Mouse (Mus musculus): Measurements from ENCODE around the gene Hmcn2. TPM values are rescaled to one million over a fixed set of nuclear protein-coding genes. Genes with fewer than 3 reads are reported as not detected.
A peak's percentile ranks its signal among the peaks of the same experiment; 100 is the strongest.

The Hmcn2 gene
- polyA plus RNA-seq, 1 experiment from 2014 or later = 1.2 TPM

DNA sequence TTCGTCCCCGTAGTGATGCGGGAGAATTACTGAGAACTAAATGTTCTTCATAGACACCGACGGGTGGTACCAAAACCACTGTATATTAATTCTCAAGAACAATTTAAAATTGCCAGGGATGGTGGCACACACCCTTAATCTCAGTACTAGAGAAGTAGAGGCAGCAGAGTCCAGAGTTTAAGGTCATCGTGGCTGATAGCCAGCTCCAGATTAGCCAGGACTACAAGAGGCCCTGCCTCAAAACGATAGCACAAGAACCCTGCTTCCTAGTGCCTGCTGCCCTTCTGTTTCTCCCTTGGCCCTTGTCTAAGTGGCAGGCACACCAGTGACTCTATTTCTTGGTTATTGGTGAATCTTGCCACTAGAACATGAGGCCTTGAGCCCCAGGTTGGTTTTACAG lies 146.7 kb downstream of the Hmcn2 start:
- H3K4me1 ChIP-seq = peaks cover 35% of the 10 kb centered on the region
- H3K36me3 ChIP-seq = no peaks in the 10 kb centered on the region
- H3K4me3 ChIP-seq = no peak overlapping the region
- ATAC-seq (ENCODE audit: borderline replicate concordance, extremely low read depth, low FRiP score, low TSS enrichment) = no peak
- H3K9ac ChIP-seq = no peak overlapping the region
- 74% methylated on average over 7 of the region's 7 CpGs for WGBS
- no peaks in the 10 kb centered on the region for H3K9me3 ChIP-seq
- H3K27ac ChIP-seq = no peak overlapping the region
- no peak overlapping the region for H3K4me2 ChIP-seq
- peaks cover 41% of the 10 kb centered on the region for H3K27me3 ChIP-seq

DNA sequence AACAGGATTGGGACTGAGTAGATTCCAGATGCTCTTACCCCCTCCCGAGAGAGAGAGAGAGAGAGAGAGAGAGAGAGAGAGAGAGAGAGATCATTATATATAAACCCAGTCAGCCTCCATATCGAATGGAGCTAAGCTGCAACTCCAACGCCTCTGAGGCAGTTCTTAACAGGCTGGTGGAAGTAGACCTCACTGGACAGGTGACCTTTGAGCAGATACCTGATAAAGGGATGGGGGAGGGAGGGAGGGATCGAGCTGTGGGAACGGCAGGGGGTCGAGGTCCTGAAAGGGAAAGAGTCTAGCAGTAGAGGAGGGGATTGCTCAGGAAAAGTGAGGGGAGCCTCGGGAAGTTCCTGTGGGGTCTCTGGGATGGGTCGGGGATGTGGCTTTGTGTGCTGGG lies 147.8 kb downstream of the Hmcn2 start:
- Histone ChIP-seq H3K27ac (no peak overlapping the region), H3K36me3 (no peaks in the 10 kb centered on the region), H3K4me2 (no peak overlapping the region), H3K9ac (no peak overlapping the region), H3K4me1 (peaks cover 35% of the 10 kb centered on the region), H3K9me3 (no peaks in the 10 kb centered on the region), H3K4me3 (no peak overlapping the region), H3K27me3 (peaks cover 41% of the 10 kb centered on the region)
- 29% methylated on average over 8 of the region's 8 CpGs for WGBS
- no peak for ATAC-seq (ENCODE audit: borderline replicate concordance, extremely low read depth, low FRiP score, low TSS enrichment)

GRCm38 (mm10) chr2:31463253-31463652 lies 149.0 kb downstream of the Hmcn2 start:
- Histone ChIP-seq H3K27ac (no peak overlapping the region), H3K9ac (no peak overlapping the region), H3K36me3 (no peaks in the 10 kb centered on the region), H3K4me3 (no peak overlapping the region), H3K4me1 (peaks cover 30% of the 10 kb centered on the region), H3K27me3 (peaks cover 41% of the 10 kb centered on the region), H3K9me3 (no peaks in the 10 kb centered on the region), H3K4me2 (no peak overlapping the region)
- 42% methylated on average over 7 of the region's 7 CpGs for WGBS
- no peak for ATAC-seq (ENCODE audit: borderline replicate concordance, extremely low read depth, low FRiP score, low TSS enrichment)

DNA sequence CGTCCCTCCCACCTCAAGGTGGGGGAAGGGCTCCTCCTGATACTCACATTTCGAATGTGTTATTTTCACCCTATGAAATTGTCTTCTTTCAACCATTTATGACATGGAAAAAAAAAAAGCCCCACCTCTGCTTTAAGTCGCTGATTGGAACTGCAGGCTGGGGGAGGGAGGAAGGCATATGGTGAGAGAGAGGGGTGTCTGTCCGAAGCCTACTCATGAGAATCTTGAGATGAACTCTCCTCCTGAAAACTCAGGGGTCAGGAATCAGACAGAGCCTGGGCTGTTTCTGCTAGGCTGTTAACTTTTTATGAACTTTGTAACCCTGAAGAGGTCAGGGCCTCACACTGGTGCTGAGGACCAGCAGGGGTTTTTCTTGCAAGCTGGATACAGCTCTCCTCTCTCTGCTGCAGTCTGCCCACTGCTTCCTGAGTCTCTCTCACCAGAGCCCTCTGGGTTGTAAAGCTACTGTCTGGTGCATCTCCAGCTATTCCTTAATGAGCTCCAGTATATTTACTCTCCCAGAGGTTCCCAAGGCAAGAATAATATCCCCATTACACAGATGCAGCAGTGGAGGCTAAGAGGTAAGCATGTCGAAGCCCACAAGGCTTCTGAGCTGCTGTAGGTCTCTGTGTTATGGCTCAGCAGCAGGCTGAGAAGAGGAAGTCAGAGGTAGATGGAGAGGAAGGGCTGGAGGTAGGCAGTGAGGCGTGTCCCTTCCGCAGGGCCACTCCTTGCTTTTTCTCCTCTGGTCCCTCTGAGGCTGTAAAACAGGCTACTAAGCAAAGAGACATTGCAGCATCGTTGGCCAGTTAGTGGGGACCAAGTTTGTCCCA lies 149.7 kb downstream of the Hmcn2 start:
- Histone ChIP-seq H3K27me3 (peaks cover 42% of the 10 kb centered on the region), H3K9ac (no peak overlapping the region), H3K36me3 (no peaks in the 10 kb centered on the region), H3K27ac (no peak overlapping the region), H3K9me3 (no peaks in the 10 kb centered on the region), H3K4me3 (no peak overlapping the region), H3K4me1 (peaks cover 23% of the 10 kb centered on the region), H3K4me2 (no peak overlapping the region)
- 42% methylated on average over 8 of the region's 8 CpGs for WGBS
- ATAC-seq (ENCODE audit: borderline replicate concordance, extremely low read depth, low FRiP score, low TSS enrichment) = no peak

DNA sequence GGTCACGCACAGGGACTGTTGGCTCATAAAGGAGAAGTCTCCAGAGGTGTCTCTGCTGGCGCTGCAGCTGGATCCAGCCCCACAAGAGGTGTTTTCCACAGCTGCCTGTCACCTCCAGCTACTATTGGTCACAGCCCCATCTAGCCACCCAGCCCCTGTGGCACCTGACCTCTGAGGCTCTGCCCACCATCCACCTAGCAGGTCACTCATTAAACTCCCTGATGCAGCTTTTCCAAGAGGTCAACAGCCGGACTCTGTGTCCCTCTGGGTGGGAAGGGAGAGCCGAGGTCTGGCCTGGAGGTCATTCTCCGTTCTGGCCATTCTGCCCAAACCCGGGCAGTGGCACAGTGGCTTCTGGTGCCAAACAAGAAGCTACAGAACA lies 150.3 kb downstream of the Hmcn2 start:
- ATAC-seq (ENCODE audit: borderline replicate concordance, extremely low read depth, low FRiP score, low TSS enrichment) = no peak
- peaks cover 24% of the 10 kb centered on the region for H3K4me1 ChIP-seq
- H3K9me3 ChIP-seq = no peaks in the 10 kb centered on the region
- H3K27me3 ChIP-seq = peaks cover 42% of the 10 kb centered on the region
- H3K36me3 ChIP-seq = no peaks in the 10 kb centered on the region
- H3K4me3 ChIP-seq = no peak overlapping the region
- no peak overlapping the region for H3K4me2 ChIP-seq
- no peak overlapping the region for H3K9ac ChIP-seq
- WGBS = 73% methylated on average over 6 of the region's 6 CpGs
- no peak overlapping the region for H3K27ac ChIP-seq

DNA sequence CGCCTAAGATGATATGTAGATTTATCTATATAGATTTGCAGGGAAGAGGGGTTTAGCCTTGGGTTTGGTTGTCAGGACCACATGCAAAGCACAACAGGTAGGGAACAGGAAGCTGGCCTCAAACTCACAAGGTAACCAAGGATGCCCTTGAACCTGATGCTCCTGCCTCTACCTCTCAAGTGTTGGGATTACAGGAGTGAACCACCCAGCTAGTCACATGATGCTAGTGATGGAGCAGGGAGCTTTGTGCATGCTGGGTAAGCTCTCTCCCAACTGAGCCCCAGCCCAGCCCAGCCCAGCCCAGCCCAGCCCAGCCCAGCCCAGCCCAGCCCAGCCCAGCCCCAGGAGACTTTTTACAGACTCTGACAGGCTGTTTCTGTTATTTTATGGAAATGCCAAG lies 153.2 kb downstream of the Hmcn2 start:
- Histone ChIP-seq H3K9ac (no peak overlapping the region), H3K27me3 (peaks cover 51% of the 10 kb centered on the region), H3K36me3 (no peaks in the 10 kb centered on the region), H3K4me1 (peaks cover 27% of the 10 kb centered on the region), H3K4me2 (no peak overlapping the region), H3K27ac (no peak overlapping the region), H3K9me3 (no peaks in the 10 kb centered on the region), H3K4me3 (no peak overlapping the region)
- ATAC-seq (ENCODE audit: borderline replicate concordance, extremely low read depth, low FRiP score, low TSS enrichment) = no peak
- 84% methylated on average over 1 of the region's 1 CpGs for WGBS

- H3K4me3 ChIP-seq = no peak overlapping the region
- ATAC-seq (ENCODE audit: borderline replicate concordance, extremely low read depth, low FRiP score, low TSS enrichment) = no peak
- 81% methylated on average over 7 of the region's 7 CpGs for WGBS
- no peaks in the 10 kb centered on the region for H3K9me3 ChIP-seq
- no peak overlapping the region for H3K4me2 ChIP-seq
- no peak overlapping the region for H3K9ac ChIP-seq
- no peak overlapping the region for H3K27ac ChIP-seq
- peaks cover 50% of the 10 kb centered on the region for H3K27me3 ChIP-seq
- H3K36me3 ChIP-seq = no peaks in the 10 kb centered on the region
- H3K4me1 ChIP-seq = peaks cover 21% of the 10 kb centered on the region
Measured at GRCm38 (mm10) chr2:31468857-31469256, 154.6 kb downstream of the Hmcn2 start.

- H3K4me3 ChIP-seq = peak overlapping the region; percentile 48
- H3K9me3 ChIP-seq = no peaks in the 10 kb centered on the region
- no peaks in the 10 kb centered on the region for H3K36me3 ChIP-seq
- H3K9ac ChIP-seq = 0 out of 2 replicates have a peak overlapping the region, but pooled peaks have one; percentile 11
- peak overlapping the region; percentile 92 for H3K4me2 ChIP-seq
- H3K27ac ChIP-seq = peak overlapping the region; percentile 2; the same call in 1 of the 2 replicates
- ATAC-seq (ENCODE audit: borderline replicate concordance, extremely low read depth, low FRiP score, low TSS enrichment) = no peak
- WGBS = 25% methylated on average over 7 of the region's 7 CpGs
- H3K27me3 ChIP-seq = peaks cover 44% of the 10 kb centered on the region
- H3K4me1 ChIP-seq = peaks cover 18% of the 10 kb centered on the region
Measured at GRCm38 (mm10) chr2:31469480-31469879, 155.3 kb downstream of the Hmcn2 start.

DNA sequence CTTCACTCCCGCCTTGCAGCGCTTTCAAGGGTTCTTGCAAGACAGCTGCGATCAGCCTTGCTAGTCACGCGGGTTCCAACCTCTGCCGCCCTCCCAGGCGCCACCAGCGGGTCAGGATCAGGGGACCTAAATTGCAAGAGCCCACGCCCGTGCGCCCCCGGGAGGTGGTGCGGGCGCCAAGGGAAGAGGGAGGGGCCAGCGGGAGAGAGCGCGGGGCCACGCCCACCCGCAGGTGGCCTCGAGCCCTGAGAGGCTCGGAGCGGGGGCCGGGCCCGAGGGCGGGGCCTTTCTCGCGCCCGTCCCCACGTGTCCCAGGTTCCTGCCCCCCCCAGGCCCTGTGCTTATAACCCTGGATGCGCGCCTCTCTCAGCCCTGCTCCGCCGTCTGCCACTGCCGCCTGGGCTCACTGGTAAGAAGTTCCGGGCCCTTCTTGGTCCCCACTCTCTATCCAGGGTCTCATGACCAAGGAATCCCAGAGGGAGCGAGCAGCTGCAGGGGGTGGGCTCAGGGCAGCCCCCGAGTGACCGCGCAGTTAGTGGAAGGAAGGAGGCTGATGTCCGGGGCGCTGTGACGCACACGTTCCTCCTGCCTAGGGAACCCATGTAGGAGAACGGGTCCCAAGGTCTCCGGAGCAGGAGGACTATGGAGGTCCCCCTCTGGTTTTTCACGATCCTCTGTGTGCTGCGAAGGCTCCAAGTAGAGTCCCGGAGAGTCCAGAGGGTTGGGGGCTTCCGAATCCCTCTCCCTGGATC lies 155.9 kb downstream of the Hmcn2 start, which contains the start of gene Ass1:
TSS of gene Ass1 (plus strand) at position 277 of the 752 bp plus-strand sequence.
- H3K4me3 ChIP-seq = peak within 1 kb of the TSS; percentile 48
- ATAC-seq (ENCODE audit: borderline replicate concordance, extremely low read depth, low FRiP score, low TSS enrichment) = peak; percentile 74
- no peaks in the 10 kb centered on the region for H3K9me3 ChIP-seq
- H3K27me3 ChIP-seq = peaks cover 38% of the 10 kb centered on the region
- under 1% methylated on average over 43 of the region's 49 CpGs for WGBS
- H3K4me2 ChIP-seq = peak within 1 kb of the TSS; percentile 92
- H3K36me3 ChIP-seq = no peaks in the 10 kb centered on the region
- H3K9ac ChIP-seq = peak within 1 kb of the TSS; percentile 50
- H3K4me1 ChIP-seq = peaks cover 18% of the 10 kb centered on the region
- peak within 1 kb of the TSS; percentile 2; the same call in 1 of the 2 replicates for H3K27ac ChIP-seq

DNA sequence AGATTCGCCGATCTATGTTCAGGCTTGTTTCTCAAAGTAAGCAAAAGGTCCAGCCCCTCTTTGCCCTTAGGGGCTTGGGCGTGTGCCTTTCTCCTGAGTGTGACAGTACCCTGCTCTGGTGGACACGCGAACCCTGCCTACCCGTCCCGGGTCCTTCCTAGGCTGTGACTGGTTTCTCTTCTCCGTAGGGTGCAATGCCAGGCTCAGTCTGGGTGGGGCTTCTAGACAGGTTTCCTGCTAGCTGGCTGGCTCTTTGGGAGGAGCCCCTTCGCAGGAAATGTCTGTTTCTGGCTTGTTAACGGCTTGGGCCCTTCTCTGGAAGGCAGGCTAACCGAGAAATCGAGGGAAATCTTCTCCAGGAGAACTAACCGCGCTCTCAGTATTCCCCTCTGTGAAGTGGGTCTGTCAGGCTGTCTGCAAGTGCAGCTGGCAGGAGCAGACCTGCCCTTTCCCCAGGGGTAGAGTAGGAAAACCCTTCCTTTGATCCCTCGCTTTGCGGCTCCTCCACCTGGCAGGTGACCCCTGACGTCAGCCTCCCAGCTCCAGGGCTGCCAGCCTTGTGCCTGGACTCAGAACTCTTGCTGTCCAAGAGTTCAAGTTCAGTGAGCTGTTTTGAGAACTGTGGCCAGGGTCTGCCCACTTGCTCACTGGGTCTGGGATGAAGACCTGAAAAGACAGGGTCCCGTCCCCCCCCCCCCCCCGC lies 156.6 kb downstream of the Hmcn2 start:
- H3K4me3 ChIP-seq = peak overlapping the region; percentile 48
- H3K27me3 ChIP-seq = peaks cover 37% of the 10 kb centered on the region
- H3K9me3 ChIP-seq = no peaks in the 10 kb centered on the region
- H3K4me1 ChIP-seq = peaks cover 18% of the 10 kb centered on the region
- H3K27ac ChIP-seq = no peak overlapping the region
- peak; percentile 48; the same call in 1 of the 2 replicates for ATAC-seq (ENCODE audit: borderline replicate concordance, extremely low read depth, low FRiP score, low TSS enrichment)
- no peaks in the 10 kb centered on the region for H3K36me3 ChIP-seq
- H3K4me2 ChIP-seq = peak overlapping the region; percentile 92
- 9% methylated on average over 19 of the region's 19 CpGs for WGBS
- peak overlapping the region; percentile 50 for H3K9ac ChIP-seq

DNA sequence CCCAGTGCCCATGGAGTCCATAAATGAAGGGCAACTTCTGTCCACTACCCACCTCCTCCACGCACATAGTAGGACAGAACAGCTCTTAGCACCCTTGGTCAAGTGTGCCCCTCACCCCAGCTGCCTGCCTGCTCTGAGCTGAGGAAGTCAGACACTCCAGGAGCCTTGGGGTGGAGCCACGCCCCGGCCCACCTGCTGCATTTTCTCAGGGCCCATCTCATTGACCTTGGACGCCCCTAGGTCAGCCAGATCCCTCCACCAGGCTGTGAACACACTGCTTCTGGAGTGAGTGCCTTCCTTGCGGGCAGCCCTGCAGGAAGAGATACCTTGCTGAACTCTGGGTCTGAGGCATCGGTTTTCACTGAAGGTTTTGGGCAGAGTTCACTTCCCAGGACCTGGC lies 157.4 kb downstream of the Hmcn2 start:
- Histone ChIP-seq H3K27me3 (peaks cover 37% of the 10 kb centered on the region), H3K9me3 (no peaks in the 10 kb centered on the region), H3K9ac (no peak overlapping the region), H3K4me3 (no peak overlapping the region), H3K4me2 (no peak overlapping the region), H3K27ac (no peak overlapping the region), H3K4me1 (peaks cover 18% of the 10 kb centered on the region), H3K36me3 (no peaks in the 10 kb centered on the region)
- ATAC-seq (ENCODE audit: borderline replicate concordance, extremely low read depth, low FRiP score, low TSS enrichment) = no peak; the same call in 1 of the 2 replicates
- WGBS = 48% methylated on average over 6 of the region's 6 CpGs
